Mouse (Mus musculus): ENCODE results near the gene Tagln3. TPM values are rescaled to one million over a fixed set of nuclear protein-coding genes. Genes with fewer than 3 reads are reported as not detected.
A peak's percentile ranks its signal among the peaks of the same experiment; 100 is the strongest.

Gene Tagln3
- polyA plus RNA-seq, 2 experiments, result 0.39 TPM; not detected in 1

GRCm38 (mm10) chr16:45765801-45766494 lies 41.5 kb upstream of the Tagln3 start:
- DNase-seq (ENCODE audit: low read depth in 3 of 3, low spot score in 3 of 3) (no peak), ATAC-seq (ENCODE audit: insufficient read depth) (no peak)
- H3K27me3 ChIP-seq (ENCODE audit: control insufficient read depth, insufficient read depth, low read length), result no peaks in the 10 kb centered on the region
- no peak overlapping the region for H3K4me3 ChIP-seq (ENCODE audit: insufficient read depth in 1 of 2, low read depth in 2 of 2, low read length in 2 of 2)
- TF ChIP-seq EP300 (IDR thresholded peaks at IDR 0.05; ENCODE audit: low read depth) (no peak), CTCF (IDR thresholded peaks at IDR 0.05; ENCODE audit: low read depth) (no peak)
- no peak overlapping the region for H3K4me2 ChIP-seq (ENCODE audit: low read depth)
- WGBS (ENCODE audit: insufficient replicate concordance), result 66% methylated on average over 7 of the region's 7 CpGs
- H3K4me1 ChIP-seq (replicated peaks; ENCODE audit: control insufficient read depth in 2 of 2, insufficient read depth in 2 of 2, low read length in 1 of 2), result no peaks in the 10 kb centered on the region
- H3K27ac ChIP-seq, result no peak overlapping the region
- no peak overlapping the region for H3K9ac ChIP-seq (replicated peaks)
- no peaks in the 10 kb centered on the region for H3K9me3 ChIP-seq (ENCODE audit: control insufficient read depth, low read length)
- H3K36me3 ChIP-seq (replicated peaks; ENCODE audit: control insufficient read depth, insufficient read depth, low read depth), result no peaks in the 10 kb centered on the region

GRCm38 (mm10) chr16:45765102-45765501 lies 40.7 kb upstream of the Tagln3 start:
- no peak overlapping the region for H3K27ac ChIP-seq
- H3K36me3 ChIP-seq (replicated peaks; ENCODE audit: control insufficient read depth, insufficient read depth, low read depth), result no peaks in the 10 kb centered on the region
- WGBS (ENCODE audit: insufficient replicate concordance), result 56% methylated on average over 3 of the region's 3 CpGs
- no peak for TF ChIP-seq CTCF (IDR thresholded peaks at IDR 0.05; ENCODE audit: low read depth)
- no peak for TF ChIP-seq EP300 (IDR thresholded peaks at IDR 0.05; ENCODE audit: low read depth)
- H3K9me3 ChIP-seq (ENCODE audit: control insufficient read depth, low read length), result no peaks in the 10 kb centered on the region
- H3K4me1 ChIP-seq (replicated peaks; ENCODE audit: control insufficient read depth in 2 of 2, insufficient read depth in 2 of 2, low read length in 1 of 2), result no peaks in the 10 kb centered on the region
- H3K27me3 ChIP-seq (ENCODE audit: control insufficient read depth, insufficient read depth, low read length), result no peaks in the 10 kb centered on the region
- no peak for ATAC-seq (ENCODE audit: insufficient read depth)
- no peak overlapping the region for H3K9ac ChIP-seq (replicated peaks)
- no peak overlapping the region for H3K4me3 ChIP-seq (ENCODE audit: insufficient read depth in 1 of 2, low read depth in 2 of 2, low read length in 2 of 2)
- DNase-seq (ENCODE audit: low read depth in 3 of 3, low spot score in 3 of 3), result no peak
- H3K4me2 ChIP-seq (ENCODE audit: low read depth), result no peak overlapping the region

GRCm38 (mm10) chr16:45762859-45763505 lies 38.6 kb upstream of the Tagln3 start:
- Histone ChIP-seq H3K36me3 (replicated peaks; ENCODE audit: control insufficient read depth, insufficient read depth, low read depth) (no peaks in the 10 kb centered on the region), H3K4me3 (ENCODE audit: insufficient read depth in 1 of 2, low read depth in 2 of 2, low read length in 2 of 2) (no peak overlapping the region), H3K9me3 (ENCODE audit: control insufficient read depth, low read length) (no peaks in the 10 kb centered on the region), H3K4me1 (replicated peaks; ENCODE audit: control insufficient read depth in 2 of 2, insufficient read depth in 2 of 2, low read length in 1 of 2) (no peaks in the 10 kb centered on the region), H3K27me3 (ENCODE audit: control insufficient read depth, insufficient read depth, low read length) (no peaks in the 10 kb centered on the region), H3K27ac (no peak overlapping the region), H3K9ac (replicated peaks) (no peak overlapping the region), H3K4me2 (ENCODE audit: low read depth) (no peak overlapping the region)
- ATAC-seq (ENCODE audit: insufficient read depth) (no peak), DNase-seq (ENCODE audit: low read depth in 3 of 3, low spot score in 3 of 3) (no peak)
- no peak for TF ChIP-seq EP300 (IDR thresholded peaks at IDR 0.05; ENCODE audit: low read depth)
- no peak for TF ChIP-seq CTCF (IDR thresholded peaks at IDR 0.05; ENCODE audit: low read depth)
- WGBS (ENCODE audit: insufficient replicate concordance), result 72% methylated on average over 13 of the region's 13 CpGs

GRCm38 (mm10) chr16:45761425-45761824 lies 37.0 kb upstream of the Tagln3 start:
- Histone ChIP-seq H3K27ac (no peak overlapping the region), H3K4me2 (ENCODE audit: low read depth) (no peak overlapping the region), H3K4me3 (ENCODE audit: insufficient read depth in 1 of 2, low read depth in 2 of 2, low read length in 2 of 2) (no peak overlapping the region), H3K36me3 (replicated peaks; ENCODE audit: control insufficient read depth, insufficient read depth, low read depth) (no peaks in the 10 kb centered on the region), H3K27me3 (ENCODE audit: control insufficient read depth, insufficient read depth, low read length) (no peaks in the 10 kb centered on the region), H3K9me3 (ENCODE audit: control insufficient read depth, low read length) (no peaks in the 10 kb centered on the region), H3K4me1 (replicated peaks; ENCODE audit: control insufficient read depth in 2 of 2, insufficient read depth in 2 of 2, low read length in 1 of 2) (no peaks in the 10 kb centered on the region), H3K9ac (replicated peaks) (no peak overlapping the region)
- no peak for DNase-seq (ENCODE audit: low read depth in 3 of 3, low spot score in 3 of 3)
- TF ChIP-seq CTCF (IDR thresholded peaks at IDR 0.05; ENCODE audit: low read depth) (0 out of 2 replicates have a peak, but pooled peaks have one; percentile 7), EP300 (IDR thresholded peaks at IDR 0.05; ENCODE audit: low read depth) (no peak)
- no peak for ATAC-seq (ENCODE audit: insufficient read depth)
- WGBS (ENCODE audit: insufficient replicate concordance), result 34% methylated on average over 1 of the region's 1 CpGs

- H3K27me3 ChIP-seq (ENCODE audit: control insufficient read depth, insufficient read depth, low read length), result no peaks in the 10 kb centered on the region
- H3K9ac ChIP-seq (replicated peaks), result no peak overlapping the region
- WGBS (ENCODE audit: insufficient replicate concordance), result 69% methylated on average over 9 of the region's 9 CpGs
- H3K4me1 ChIP-seq (replicated peaks; ENCODE audit: control insufficient read depth in 2 of 2, insufficient read depth in 2 of 2, low read length in 1 of 2), result no peaks in the 10 kb centered on the region
- no peaks in the 10 kb centered on the region for H3K36me3 ChIP-seq (replicated peaks; ENCODE audit: control insufficient read depth, insufficient read depth, low read depth)
- TF ChIP-seq CTCF (IDR thresholded peaks at IDR 0.05; ENCODE audit: low read depth), result no peak
- TF ChIP-seq EP300 (IDR thresholded peaks at IDR 0.05; ENCODE audit: low read depth), result no peak
- DNase-seq (ENCODE audit: low read depth in 3 of 3, low spot score in 3 of 3) (no peak), ATAC-seq (ENCODE audit: insufficient read depth) (no peak)
- H3K9me3 ChIP-seq (ENCODE audit: control insufficient read depth, low read length), result no peaks in the 10 kb centered on the region
- H3K4me3 ChIP-seq (ENCODE audit: insufficient read depth in 1 of 2, low read depth in 2 of 2, low read length in 2 of 2), result no peak overlapping the region
- no peak overlapping the region for H3K27ac ChIP-seq
- H3K4me2 ChIP-seq (ENCODE audit: low read depth), result no peak overlapping the region
Observed at GRCm38 (mm10) chr16:45758726-45759269, 34.4 kb upstream of the Tagln3 start.
